Mouse (Mus musculus) embryonic facial prominence, embryonic 10.5 days (tissue): Measurements from ENCODE around the gene Lurap1l. TPM values are rescaled to one million over a fixed set of nuclear protein-coding genes. Genes with fewer than 3 reads are reported as not detected.

ENCODE experiments used
- DNase-seq: peaks from one replicate; pipeline ENCODE4 v3.0.0-alpha.2; 2017; ENCODE audit warnings: low spot score
- H3K27ac ChIP-seq: fragments of 300-500 bp; sonication (generic); replicated peaks from 2 replicates; pipeline ENCODE4 v1.5.1; 2016; ENCODE audit warnings: mild to moderate bottlenecking
- H3K27me3 ChIP-seq: fragments of 300-500 bp; sonication (generic); replicated peaks from 2 replicates; pipeline ENCODE4 v1.6.1; 2016; ENCODE audit warnings: low read depth, mild to moderate bottlenecking; ENCODE audit not compliant: poor library complexity, severe bottlenecking
- H3K36me3 ChIP-seq: fragments of 300-500 bp; sonication (generic); replicated peaks from 2 replicates; pipeline ENCODE4 v1.6.1; 2016; ENCODE audit warnings: mild to moderate bottlenecking, moderate library complexity
- H3K4me1 ChIP-seq: fragments of 300-500 bp; sonication (generic); 2 replicates; pipeline ENCODE4 v1.6.1; 2016
- H3K4me3 ChIP-seq: fragments of 300-500 bp; sonication (generic); 2 replicates; pipeline ENCODE4 v1.5.1; 2016; ENCODE audit warnings: mild to moderate bottlenecking, moderate library complexity
- H3K9me3 ChIP-seq: fragments of 300-500 bp; sonication (generic); 2 replicates; pipeline ENCODE4 v1.6.1; 2016; ENCODE audit warnings: mild to moderate bottlenecking
- WGBS: fragments of 180-500 bp; shearing (Covaris S2); methylation state at CpG from one replicate; pipeline ENCODE4 v1.1.7; 2016; 5-methylcytosine and 5-hydroxymethylcytosine counted together
- polyA plus RNA-seq: library from polyadenylated mRNA; unstranded; fragments of >200 nt; fragmentation: Nextera tagmentation; extraction: Ambion mirVana; gene quantifications from 2 replicates; pipeline ENCODE4 v1.2.1, GENCODE M21; 2016

The Lurap1l gene
- polyA plus RNA-seq = 1.7 and 2.1 TPM in 2 replicates

- under 1% methylated on average over 10 of the region's 10 CpGs for WGBS
- H3K27ac ChIP-seq = peak within 1 kb of the TSS; percentile 81
- no peaks in the 10 kb centered on the region for H3K27me3 ChIP-seq
- peak; percentile 59 for DNase-seq
- no peaks in the 10 kb centered on the region for H3K9me3 ChIP-seq
- peaks cover 13% of the 10 kb centered on the region for H3K4me1 ChIP-seq
- H3K4me3 ChIP-seq = peak within 1 kb of the TSS; percentile 76
- no peaks in the 10 kb centered on the region for H3K36me3 ChIP-seq
Measured at GRCm38 (mm10) chr4:80910481-80910870, at the start of gene Lurap1l. Gene Lurap1l (plus strand): TSS chr4:80910646.

GRCm38 (mm10) chr4:80862962-80863361, 47.5 kb upstream of the Lurap1l start:
- WGBS = 89% methylated on average over 9 of the region's 9 CpGs
- Histone ChIP-seq H3K9me3 (no peaks in the 10 kb centered on the region), H3K4me3 (no peak overlapping the region), H3K27ac (no peak overlapping the region), H3K4me1 (peaks cover 6% of the 10 kb centered on the region; the same call in 1 of the 2 replicates), H3K27me3 (no peaks in the 10 kb centered on the region), H3K36me3 (no peaks in the 10 kb centered on the region)
- DNase-seq = no peak

GRCm38 (mm10) chr4:80863906-80864305, 46.5 kb upstream of the Lurap1l start:
- WGBS = 72% methylated on average over 7 of the region's 7 CpGs

GRCm38 (mm10) chr4:80864511-80864922, 45.9 kb upstream of the Lurap1l start:
- Histone ChIP-seq H3K9me3 (no peaks in the 10 kb centered on the region), H3K27ac (peak overlapping the region; percentile 63), H3K27me3 (no peaks in the 10 kb centered on the region), H3K4me3 (peak overlapping the region; percentile 52), H3K36me3 (no peaks in the 10 kb centered on the region), H3K4me1 (peaks cover 6% of the 10 kb centered on the region; the same call in 1 of the 2 replicates)
- peak; percentile 44 for DNase-seq
- WGBS = 1% methylated on average over 17 of the region's 17 CpGs

More at GRCm38 (mm10) chr4:80863906-80864305, 46.5 kb upstream of the Lurap1l start:
- peaks cover 6% of the 10 kb centered on the region; the same call in 1 of the 2 replicates for H3K4me1 ChIP-seq
- no peaks in the 10 kb centered on the region for H3K36me3 ChIP-seq
- H3K9me3 ChIP-seq = no peaks in the 10 kb centered on the region
- H3K27ac ChIP-seq = no peak overlapping the region
- H3K27me3 ChIP-seq = no peaks in the 10 kb centered on the region
- no peak overlapping the region for H3K4me3 ChIP-seq
- DNase-seq = no peak

- Histone ChIP-seq H3K4me1 (peaks cover 6% of the 10 kb centered on the region; the same call in 1 of the 2 replicates), H3K4me3 (no peak overlapping the region), H3K27me3 (no peaks in the 10 kb centered on the region), H3K36me3 (no peaks in the 10 kb centered on the region), H3K27ac (no peak overlapping the region), H3K9me3 (no peaks in the 10 kb centered on the region)
- 35% methylated on average over 5 of the region's 5 CpGs for WGBS
- no peak for DNase-seq
Measured at GRCm38 (mm10) chr4:80866065-80866464, 44.4 kb upstream of the Lurap1l start.

GRCm38 (mm10) chr4:80869598-80869997, 40.8 kb upstream of the Lurap1l start:
- Histone ChIP-seq H3K27me3 (no peaks in the 10 kb centered on the region), H3K4me3 (no peak overlapping the region), H3K36me3 (no peaks in the 10 kb centered on the region), H3K27ac (no peak overlapping the region), H3K9me3 (no peaks in the 10 kb centered on the region), H3K4me1 (peaks cover 10% of the 10 kb centered on the region)
- WGBS = 53% methylated on average over 2 of the region's 2 CpGs
- no peak for DNase-seq

- 36% methylated on average over 6 of the region's 6 CpGs for WGBS
- Histone ChIP-seq H3K36me3 (no peaks in the 10 kb centered on the region), H3K4me3 (no peak overlapping the region), H3K27me3 (no peaks in the 10 kb centered on the region), H3K4me1 (peaks cover 7% of the 10 kb centered on the region), H3K27ac (no peak overlapping the region), H3K9me3 (no peaks in the 10 kb centered on the region)
- no peak for DNase-seq
Measured at GRCm38 (mm10) chr4:80872847-80873644, 37.4 kb upstream of the Lurap1l start.

- DNase-seq = no peak
- H3K36me3 ChIP-seq = no peaks in the 10 kb centered on the region
- no peak overlapping the region for H3K4me3 ChIP-seq
- 48% methylated on average over 5 of the region's 5 CpGs for WGBS
- no peaks in the 10 kb centered on the region for H3K9me3 ChIP-seq
- H3K27me3 ChIP-seq = no peaks in the 10 kb centered on the region
- peaks cover 7% of the 10 kb centered on the region for H3K4me1 ChIP-seq
- no peak overlapping the region for H3K27ac ChIP-seq
Measured at GRCm38 (mm10) chr4:80874121-80874859, 36.2 kb upstream of the Lurap1l start.

- Histone ChIP-seq H3K4me1 (peaks cover 7% of the 10 kb centered on the region), H3K27me3 (no peaks in the 10 kb centered on the region), H3K36me3 (no peaks in the 10 kb centered on the region), H3K4me3 (no peak overlapping the region), H3K9me3 (no peaks in the 10 kb centered on the region), H3K27ac (no peak overlapping the region)
- 53% methylated on average over 4 of the region's 4 CpGs for WGBS
- no peak for DNase-seq
Measured at GRCm38 (mm10) chr4:80875055-80875454, 35.4 kb upstream of the Lurap1l start.

- Histone ChIP-seq H3K4me3 (no peak overlapping the region), H3K36me3 (no peaks in the 10 kb centered on the region), H3K9me3 (no peaks in the 10 kb centered on the region), H3K4me1 (peaks cover 3% of the 10 kb centered on the region; the same call in 1 of the 2 replicates), H3K27me3 (no peaks in the 10 kb centered on the region), H3K27ac (no peak overlapping the region)
- DNase-seq = no peak
- WGBS = 93% methylated on average over 1 of the region's 1 CpGs
Measured at GRCm38 (mm10) chr4:80881996-80882599, 28.3 kb upstream of the Lurap1l start.

- Histone ChIP-seq H3K4me1 (peaks cover 3% of the 10 kb centered on the region; the same call in 1 of the 2 replicates), H3K27me3 (no peaks in the 10 kb centered on the region), H3K36me3 (no peaks in the 10 kb centered on the region), H3K9me3 (no peaks in the 10 kb centered on the region), H3K4me3 (no peak overlapping the region), H3K27ac (no peak overlapping the region)
- no peak for DNase-seq
- 82% methylated on average over 4 of the region's 4 CpGs for WGBS
Measured at GRCm38 (mm10) chr4:80886631-80887030, 23.8 kb upstream of the Lurap1l start.

- 0 out of 2 replicates have a peak, but pooled peaks cover 8% of the 10 kb centered on the region for H3K4me1 ChIP-seq
- no peaks in the 10 kb centered on the region for H3K9me3 ChIP-seq
- 93% methylated on average over 6 of the region's 6 CpGs for WGBS
- H3K4me3 ChIP-seq = no peak overlapping the region
- no peak overlapping the region for H3K27ac ChIP-seq
- DNase-seq = no peak
- no peaks in the 10 kb centered on the region for H3K27me3 ChIP-seq
- no peaks in the 10 kb centered on the region for H3K36me3 ChIP-seq
Measured at GRCm38 (mm10) chr4:80891004-80891403, 19.4 kb upstream of the Lurap1l start.
